Mouse (Mus musculus): ENCODE measurements at regions not wholly inside any gene's neighbourhood (a gene's known extent, or its start where the extent isn't known, plus 50 kb on each side); places are given as distances from the start of the nearest gene placed in this dataset.

DNA sequence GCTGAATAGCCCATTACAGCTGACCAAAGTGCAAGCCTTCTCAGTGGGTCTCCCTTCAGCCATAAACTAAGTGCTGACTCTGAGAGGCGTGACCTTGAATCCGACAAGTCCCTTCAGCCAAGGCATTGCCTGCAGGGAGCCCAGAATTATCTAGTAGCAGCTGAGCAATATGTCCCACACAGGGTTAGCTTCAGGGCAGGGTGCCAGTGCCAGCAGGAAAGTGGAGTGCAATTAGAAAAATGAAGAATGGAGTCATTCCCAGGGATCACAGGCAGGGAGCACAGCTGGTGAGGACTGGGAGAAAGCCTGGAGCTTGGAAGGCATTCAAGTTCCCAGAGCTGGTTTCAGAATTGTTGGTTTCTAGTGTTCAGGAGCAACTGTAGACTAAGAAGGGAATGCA is 135.3 kb upstream of the Gm4737 start:
- no peak for TF ChIP-seq CTCF (IDR thresholded peaks at IDR 0.05)
- TF ChIP-seq EP300 (IDR thresholded peaks at IDR 0.05): no peak

All from lung, postnatal 0 days (tissue).